Mouse (Mus musculus) intestine, embryonic 16.5 days (tissue): Measurements from ENCODE around the gene Shank2. TPM values are rescaled to one million over a fixed set of nuclear protein-coding genes. Genes with fewer than 3 reads are reported as not detected.

Experiments
- ATAC-seq: fragments of 200-750 bp; cut with Nextera tagmentation; 2 replicates; pipeline ENCODE4 v1.8.0; 2017; ENCODE audit warnings: moderate TSS enrichment, moderate library complexity
- H3K27ac ChIP-seq: fragments of 300-500 bp; sonication (generic); 2 replicates; pipeline ENCODE4 v1.5.1; 2014; ENCODE audit warnings: mild to moderate bottlenecking, low read length
- H3K27me3 ChIP-seq: fragments of 300-500 bp; sonication (generic); replicated peaks from 2 replicates; pipeline ENCODE4 v1.6.1; 2014; ENCODE audit warnings: low read length, control low read depth, mixed read lengths; ENCODE audit not compliant: control insufficient read depth, insufficient read depth
- H3K36me3 ChIP-seq: fragments of 300-500 bp; sonication (generic); 2 replicates; pipeline ENCODE4 v1.6.1; 2014; ENCODE audit warnings: low read length, control low read depth; ENCODE audit not compliant: control insufficient read depth, insufficient read depth
- H3K4me1 ChIP-seq: fragments of 300-500 bp; sonication (generic); 2 replicates; pipeline ENCODE4 v1.6.1; 2014; ENCODE audit warnings: low read length, control low read depth, mixed read lengths; ENCODE audit not compliant: control insufficient read depth, insufficient read depth
- H3K4me2 ChIP-seq: fragments of 300-500 bp; sonication (generic); 2 replicates; pipeline ENCODE4 v1.6.1; 2014; ENCODE audit warnings: low read depth, low read length, control low read depth
- H3K4me3 ChIP-seq: fragments of 300-500 bp; sonication (generic); 2 replicates; pipeline ENCODE4 v1.5.1; 2014; ENCODE audit warnings: mild to moderate bottlenecking, low read length
- H3K9ac ChIP-seq: fragments of 300-500 bp; sonication (generic); 2 replicates; pipeline ENCODE4 v1.6.1; 2014; ENCODE audit warnings: low read depth, low read length
- H3K9me3 ChIP-seq: fragments of 300-500 bp; sonication (generic); 2 replicates; pipeline ENCODE4 v1.6.1; 2016; ENCODE audit warnings: low read length, control low read depth; ENCODE audit not compliant: control insufficient read depth
- WGBS: fragments of 180-500 bp; shearing (Covaris S2); extraction: QIAGEN DNeasy Blood & Tissue Kit; methylation state at CpG from one replicate; pipeline ENCODE4 v1.1.7; 2014; 5-methylcytosine and 5-hydroxymethylcytosine counted together
- polyA plus RNA-seq: library from polyadenylated mRNA; unstranded; fragments of >200 nt; fragmentation: Nextera tagmentation; extraction: Ambion mirVana; gene quantifications from 2 replicates; pipeline ENCODE4 v1.2.1, GENCODE M21; 2015

The Shank2 gene
- polyA plus RNA-seq, 1 experiment from 2014 or later, result 1.0 TPM

DNA sequence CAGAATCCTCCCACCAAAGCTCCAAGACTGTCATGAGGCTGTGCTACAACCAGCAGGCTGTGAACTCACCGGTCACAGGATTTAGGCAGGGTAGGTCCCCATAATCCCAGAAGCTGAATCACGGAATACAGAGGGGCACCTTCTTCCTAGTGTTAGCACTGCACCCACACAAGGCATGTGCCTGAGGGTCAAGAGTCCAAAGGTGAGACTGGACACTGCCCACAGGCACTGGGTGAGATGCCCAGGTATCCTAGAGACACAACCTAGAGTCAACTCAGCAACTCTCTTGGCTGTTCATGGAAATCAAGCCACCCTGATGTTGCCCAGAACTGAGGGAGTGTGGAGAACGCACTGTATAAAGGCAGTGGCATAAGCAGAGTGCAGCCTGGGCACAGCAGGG is 424.9 kb downstream of the Shank2 start:
- H3K9ac ChIP-seq, result no peak overlapping the region
- no peak overlapping the region for H3K27ac ChIP-seq
- H3K9me3 ChIP-seq, result no peaks in the 10 kb centered on the region
- 83% methylated on average over 3 of the region's 3 CpGs for WGBS
- ATAC-seq, result no peak
- H3K36me3 ChIP-seq, result no peaks in the 10 kb centered on the region
- no peak overlapping the region for H3K4me2 ChIP-seq
- H3K27me3 ChIP-seq, result no peaks in the 10 kb centered on the region
- no peaks in the 10 kb centered on the region for H3K4me1 ChIP-seq
- H3K4me3 ChIP-seq, result no peak overlapping the region

DNA sequence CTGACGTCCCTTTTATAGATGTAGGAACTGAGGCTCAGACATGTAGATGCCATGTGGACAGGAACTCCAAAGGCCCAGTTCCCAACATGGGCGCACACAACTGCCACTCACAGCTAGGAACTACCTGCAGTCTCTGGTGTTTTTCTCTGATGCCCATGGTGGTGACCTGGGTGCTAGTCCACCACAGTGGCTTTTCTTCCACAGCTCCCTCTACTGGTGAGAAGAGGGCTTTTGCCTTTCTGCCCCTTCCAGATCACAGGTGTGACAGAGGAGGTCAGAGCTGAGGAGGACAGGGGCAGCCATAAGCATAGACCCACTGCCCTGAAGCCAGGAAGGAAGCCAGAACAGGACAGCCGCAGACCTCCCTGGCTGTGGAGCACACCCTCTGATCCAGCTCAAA is 425.7 kb downstream of the Shank2 start:
- H3K4me2 ChIP-seq, result no peak overlapping the region
- ATAC-seq, result no peak
- no peaks in the 10 kb centered on the region for H3K9me3 ChIP-seq
- no peak overlapping the region for H3K9ac ChIP-seq
- 86% methylated on average over 3 of the region's 3 CpGs for WGBS
- no peaks in the 10 kb centered on the region for H3K4me1 ChIP-seq
- H3K27me3 ChIP-seq, result no peaks in the 10 kb centered on the region
- H3K27ac ChIP-seq, result no peak overlapping the region
- no peaks in the 10 kb centered on the region for H3K36me3 ChIP-seq
- H3K4me3 ChIP-seq, result no peak overlapping the region

GRCm38 (mm10) chr7:144432920-144433319 is 431.2 kb downstream of the Shank2 start:
- ATAC-seq, result no peak
- Histone ChIP-seq H3K9me3 (no peaks in the 10 kb centered on the region), H3K4me2 (no peak overlapping the region), H3K27me3 (no peaks in the 10 kb centered on the region), H3K4me3 (no peak overlapping the region), H3K36me3 (peaks cover 7% of the 10 kb centered on the region), H3K9ac (no peak overlapping the region), H3K27ac (no peak overlapping the region), H3K4me1 (no peaks in the 10 kb centered on the region)
- WGBS, result 58% methylated on average over 2 of the region's 2 CpGs

- 96% methylated on average over 7 of the region's 7 CpGs for WGBS
- ATAC-seq, result no peak
- peaks cover 31% of the 10 kb centered on the region for H3K36me3 ChIP-seq
Observed at GRCm38 (mm10) chr7:144438811-144439210, 437.1 kb downstream of the Shank2 start.

GRCm38 (mm10) chr7:144441466-144441865 is 439.7 kb downstream of the Shank2 start:
- H3K9me3 ChIP-seq, result no peaks in the 10 kb centered on the region
- 92% methylated on average over 11 of the region's 11 CpGs for WGBS
- peaks cover 51% of the 10 kb centered on the region for H3K36me3 ChIP-seq
- H3K4me2 ChIP-seq, result no peak overlapping the region
- no peak for ATAC-seq
- H3K27ac ChIP-seq, result no peak overlapping the region
- H3K9ac ChIP-seq, result no peak overlapping the region
- no peaks in the 10 kb centered on the region for H3K27me3 ChIP-seq
- no peak overlapping the region for H3K4me3 ChIP-seq
- H3K4me1 ChIP-seq, result no peaks in the 10 kb centered on the region

More at GRCm38 (mm10) chr7:144438811-144439210, 437.1 kb downstream of the Shank2 start:
- no peaks in the 10 kb centered on the region for H3K9me3 ChIP-seq
- no peaks in the 10 kb centered on the region for H3K4me1 ChIP-seq
- no peak overlapping the region for H3K4me2 ChIP-seq
- no peak overlapping the region for H3K9ac ChIP-seq
- H3K27ac ChIP-seq, result no peak overlapping the region
- no peaks in the 10 kb centered on the region for H3K27me3 ChIP-seq
- H3K4me3 ChIP-seq, result no peak overlapping the region

GRCm38 (mm10) chr7:144441976-144442375 is 440.2 kb downstream of the Shank2 start:
- no peak for ATAC-seq
- Histone ChIP-seq H3K9ac (no peak overlapping the region), H3K9me3 (no peaks in the 10 kb centered on the region), H3K27me3 (no peaks in the 10 kb centered on the region), H3K4me3 (no peak overlapping the region), H3K4me2 (no peak overlapping the region), H3K27ac (no peak overlapping the region), H3K36me3 (peaks cover 51% of the 10 kb centered on the region), H3K4me1 (no peaks in the 10 kb centered on the region)
- 91% methylated on average over 4 of the region's 4 CpGs for WGBS

- no peaks in the 10 kb centered on the region for H3K9me3 ChIP-seq
- 87% methylated on average over 7 of the region's 7 CpGs for WGBS
- ATAC-seq, result no peak
- no peak overlapping the region for H3K4me2 ChIP-seq
- H3K27ac ChIP-seq, result no peak overlapping the region
- no peaks in the 10 kb centered on the region for H3K4me1 ChIP-seq
- peaks cover 35% of the 10 kb centered on the region for H3K36me3 ChIP-seq
- H3K27me3 ChIP-seq, result no peaks in the 10 kb centered on the region
- no peak overlapping the region for H3K9ac ChIP-seq
- H3K4me3 ChIP-seq, result no peak overlapping the region
Observed at GRCm38 (mm10) chr7:144444788-144445187, 443.1 kb downstream of the Shank2 start.

- WGBS, result 88% methylated on average over 3 of the region's 3 CpGs
- ATAC-seq, result no peak
- no peak overlapping the region for H3K9ac ChIP-seq
- H3K4me2 ChIP-seq, result no peak overlapping the region
- no peaks in the 10 kb centered on the region for H3K9me3 ChIP-seq
- no peak overlapping the region for H3K4me3 ChIP-seq
- H3K27ac ChIP-seq, result no peak overlapping the region
- H3K36me3 ChIP-seq, result peaks cover 46% of the 10 kb centered on the region
- no peaks in the 10 kb centered on the region for H3K4me1 ChIP-seq
- H3K27me3 ChIP-seq, result no peaks in the 10 kb centered on the region
Observed at GRCm38 (mm10) chr7:144447146-144447545, 445.4 kb downstream of the Shank2 start.

DNA sequence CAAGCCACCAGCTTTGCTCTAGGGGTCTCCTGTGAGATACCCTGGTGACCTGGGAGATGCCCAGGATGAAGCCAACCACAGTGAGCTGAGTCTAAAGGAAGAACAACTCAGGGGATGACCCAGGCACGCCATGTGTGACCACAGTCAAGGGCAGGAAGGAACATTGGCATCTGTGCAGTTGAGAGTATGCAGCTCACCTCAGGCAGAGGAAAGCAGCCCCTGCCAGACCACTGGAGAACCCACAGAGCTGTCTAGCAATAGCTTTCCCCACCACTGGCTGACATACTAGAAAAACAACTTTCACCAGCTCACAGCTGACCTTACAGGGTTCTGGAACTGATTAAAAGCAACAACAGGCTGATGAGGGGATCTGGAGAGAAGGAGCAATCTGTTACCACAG is 446.5 kb downstream of the Shank2 start:
- Histone ChIP-seq H3K4me1 (no peaks in the 10 kb centered on the region), H3K27me3 (no peaks in the 10 kb centered on the region), H3K9ac (no peak overlapping the region), H3K27ac (no peak overlapping the region), H3K36me3 (peaks cover 49% of the 10 kb centered on the region), H3K4me3 (no peak overlapping the region), H3K9me3 (no peaks in the 10 kb centered on the region), H3K4me2 (no peak overlapping the region)
- 90% methylated on average over 1 of the region's 1 CpGs for WGBS
- no peak for ATAC-seq
